In the genomic region with DNA sequence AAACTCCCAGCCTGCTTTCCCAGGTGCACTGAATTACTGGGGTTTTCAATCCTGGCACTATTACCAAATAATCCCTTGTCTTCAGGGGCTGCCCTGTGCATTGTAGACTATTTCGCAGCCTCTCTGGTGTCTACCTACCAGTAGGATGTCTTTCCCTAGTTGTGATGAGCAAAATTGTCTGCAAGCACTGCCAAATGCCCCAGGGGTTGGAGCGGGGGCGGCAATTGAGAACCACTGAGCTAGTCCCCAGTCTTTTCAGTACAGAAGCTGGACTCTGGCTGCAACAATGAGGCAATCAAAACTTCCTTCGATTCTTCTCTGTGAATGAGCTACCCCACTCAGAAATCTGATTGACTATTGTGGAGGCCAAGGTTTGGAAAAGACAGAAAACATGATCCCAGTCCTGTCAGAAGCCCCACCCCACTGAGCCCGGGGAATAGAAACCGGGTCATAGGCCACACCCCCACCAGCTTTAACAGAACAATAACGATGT, we compare ENCODE assay signal across 15 mouse cellular contexts. TPM values are rescaled to one million over a fixed set of nuclear protein-coding genes. Genes with fewer than 3 reads are reported as not detected.
DNase-seq lines count a peak whose midpoint lies in the region; ATAC-seq lines count a peak whose summit lies in the region.
"Had no signal": no experiment of that assay in that cellular context is flagged by ENCODE, and none has a peak within 500 bp of the region (broad histone marks: within the 10 kb centered on the region; RNA-seq: fewer than 3 reads in every experiment).

No protein-coding gene starts in this region.

- no peaks in the 10 kb centered on the region for H3K9me3 ChIP-seq in midbrain, embryonic 10.5 days (replicated peaks)
- no peaks in the 10 kb centered on the region for H3K9me3 ChIP-seq in midbrain, embryonic 14.5 days (ENCODE audit: control insufficient read depth, low read length)
- H3K9me3 ChIP-seq: embryonic facial prominence, embryonic 12.5 days; kidney, embryonic 15.5 days; limb, embryonic 12.5 days had no signal

- H3K27me3 ChIP-seq in midbrain, embryonic 10.5 days (ENCODE audit: low read depth, poor library complexity, severe bottlenecking), result peaks cover 8% of the 10 kb centered on the region; the same call in 1 of the 2 replicates
- H3K27me3 ChIP-seq in midbrain, embryonic 14.5 days (ENCODE audit: control insufficient read depth, insufficient read depth, low read length), result no peaks in the 10 kb centered on the region
- H3K27me3 ChIP-seq: embryonic facial prominence, embryonic 12.5 days; kidney, embryonic 15.5 days; limb, embryonic 12.5 days had no signal

- no peaks in the 10 kb centered on the region for H3K36me3 ChIP-seq in midbrain, embryonic 10.5 days
- no peaks in the 10 kb centered on the region for H3K36me3 ChIP-seq in midbrain, embryonic 14.5 days (ENCODE audit: control insufficient read depth, insufficient read depth, low read length)
- H3K36me3 ChIP-seq: embryonic facial prominence, embryonic 12.5 days; kidney, embryonic 15.5 days; limb, embryonic 12.5 days had no signal

- H3K4me1 ChIP-seq in midbrain, embryonic 10.5 days, result peaks cover 18% of the 10 kb centered on the region
- peaks cover 8% of the 10 kb centered on the region for H3K4me1 ChIP-seq in midbrain, embryonic 14.5 days (ENCODE audit: control insufficient read depth, insufficient read depth, low read length)

- WGBS in midbrain, embryonic 10.5 days, result 71% methylated on average over 7 of the region's 7 CpGs
- 60% methylated on average over 7 of the region's 7 CpGs for WGBS in midbrain, embryonic 14.5 days

- intact Hi-C loops in gastrocnemius, postnatal 36 days (cut with DNase I), result no loop called here

- H3K4me3 ChIP-seq in midbrain, embryonic 10.5 days, result no peak overlapping the region
- no peak overlapping the region for H3K4me3 ChIP-seq in midbrain, embryonic 14.5 days (replicated peaks; ENCODE audit: low read depth, low read length)
- H3K4me3 ChIP-seq: embryonic facial prominence, embryonic 12.5 days; kidney, embryonic 15.5 days; left cerebral cortex, adult 2 months; limb, embryonic 12.5 days had no signal

- no peak overlapping the region for H3K4me2 ChIP-seq in midbrain, embryonic 14.5 days (ENCODE audit: low read length)
- H3K4me2 ChIP-seq: embryonic facial prominence, embryonic 12.5 days; kidney, embryonic 15.5 days; limb, embryonic 12.5 days had no signal

- peak; percentile 58 for DNase-seq in cerebellum, adult 11-12 months
- no peak for DNase-seq in cerebellum, adult 9-11 months
- peak; percentile 28 for DNase-seq in gastrocnemius, adult 18-20 months (ENCODE audit: low spot score)
- no peak for DNase-seq in gastrocnemius, postnatal 36 days
- no peak for DNase-seq in midbrain, embryonic 10.5 days (ENCODE audit: low spot score)
- DNase-seq in midbrain, embryonic 14.5 days, result no peak
- DNase-seq in lung, postnatal 36 days, result peak; percentile 24
- DNase-seq in spleen, postnatal 36 days (ENCODE audit: low spot score in 2 of 2), result no peak
- DNase-seq: cerebellum, adult 11 months had no signal

- H3K9ac ChIP-seq in midbrain, embryonic 14.5 days (replicated peaks; ENCODE audit: low read length), result no peak overlapping the region
- H3K9ac ChIP-seq: embryonic facial prominence, embryonic 12.5 days; kidney, embryonic 15.5 days; limb, embryonic 12.5 days; liver, embryonic 14.5 days had no signal

- no peak for ATAC-seq in midbrain, embryonic 14.5 days (ENCODE audit: low FRiP score, low TSS enrichment)

- peak overlapping the region; percentile 73 for H3K27ac ChIP-seq in midbrain, embryonic 10.5 days (replicated peaks)
- no peak overlapping the region for H3K27ac ChIP-seq in midbrain, embryonic 14.5 days (replicated peaks; ENCODE audit: low read depth, low read length)
- H3K27ac ChIP-seq: embryonic facial prominence, embryonic 12.5 days; kidney, embryonic 15.5 days; left cerebral cortex, adult 2 months; limb, embryonic 12.5 days; liver, embryonic 14.5 days; macrophage had no signal

RNA-seq across cellular contexts. Expression of gene Abcc12, which starts 45.4 kb away (rescaled TPM):
- not detected for total RNA-seq in gastrocnemius, adult 18-20 months (2021)
- under 1 TPM in 1 of 2 experiments, not detected in 1; 0.05 TPM for total RNA-seq in gastrocnemius, postnatal 36 days (2021)
- polyA plus RNA-seq in midbrain, embryonic 10.5 days (2016; fragmentation: Nextera tagmentation; extraction: Ambion mirVana), result 0.09 TPM in 1 of 2 replicates, not detected in the other
- 0.13 and 0.18 TPM in 2 replicates for polyA plus RNA-seq in midbrain, embryonic 14.5 days (2014; fragmentation: Nextera tagmentation; extraction: Ambion mirVana)
- polyA plus RNA-seq: macrophage had no signal

Comparison
In these comparisons a context has a peak if more than half of its experiments do, and no peak if none do; other contexts are left out.
1. DNase-seq: peak in cerebellum, adult 11-12 months (single experiment), gastrocnemius, adult 18-20 months (single experiment) and lung, postnatal 36 days (single experiment); none in cerebellum, adult 9-11 months (single experiment), gastrocnemius, postnatal 36 days (0 of 2), midbrain, embryonic 10.5 days (single experiment), midbrain, embryonic 14.5 days (single experiment) and spleen, postnatal 36 days (0 of 2).